Mouse (Mus musculus) lung, postnatal 36 days (tissue): ENCODE measurements around the gene Vps45.
A peak's percentile ranks its signal among the peaks of the same experiment; 100 is the strongest.
"Not testable (repeated sequence)": the region's sequence is repeated elsewhere in the genome, so short reads cannot be mapped to it uniquely, and the experiment has no call there.

Experiments
- DNase-seq: peaks from one replicate; pipeline ENCODE4 v3.0.0; 2022; ENCODE audit warnings: mixed read lengths

Vps45 gene

GRCm38 (mm10) chr3:95994975-95995801 lies 63.1 kb downstream of the Vps45 start:
- DNase-seq: no peak

- no peak for DNase-seq
Observed at GRCm38 (mm10) chr3:95994381-95994846, 63.9 kb downstream of the Vps45 start.

- DNase-seq: peak; percentile 53
Observed at GRCm38 (mm10) chr3:95993881-95994280, 64.4 kb downstream of the Vps45 start.

- DNase-seq: peak; percentile 59
Observed at GRCm38 (mm10) chr3:95992990-95993603, 65.2 kb downstream of the Vps45 start.

- no peak for DNase-seq
Observed at GRCm38 (mm10) chr3:95990413-95990941, 67.8 kb downstream of the Vps45 start.

- peak; percentile 70 for DNase-seq
Observed at GRCm38 (mm10) chr3:95988969-95989368, 69.3 kb downstream of the Vps45 start.

GRCm38 (mm10) chr3:95988138-95988537 lies 70.1 kb downstream of the Vps45 start:
- DNase-seq: no peak

- no peak for DNase-seq
Observed at GRCm38 (mm10) chr3:95987386-95988110, 70.7 kb downstream of the Vps45 start.

- no peak for DNase-seq
Observed at GRCm38 (mm10) chr3:95986984-95987383, 71.3 kb downstream of the Vps45 start.

- no peak for DNase-seq
Observed at GRCm38 (mm10) chr3:95986001-95986622, 72.2 kb downstream of the Vps45 start.

- DNase-seq: peak; percentile 66
Observed at GRCm38 (mm10) chr3:95985209-95986000, 72.9 kb downstream of the Vps45 start.

GRCm38 (mm10) chr3:95982129-95982528 lies 76.1 kb downstream of the Vps45 start:
- DNase-seq: no peak

- DNase-seq: no peak
Observed at GRCm38 (mm10) chr3:95980276-95980970, 77.8 kb downstream of the Vps45 start.

- DNase-seq: no peak
Observed at GRCm38 (mm10) chr3:95978265-95978664, 80.0 kb downstream of the Vps45 start.

GRCm38 (mm10) chr3:95977587-95977986 lies 80.7 kb downstream of the Vps45 start:
- not testable (repeated sequence) for DNase-seq

GRCm38 (mm10) chr3:95977079-95977478 lies 81.2 kb downstream of the Vps45 start:
- no peak for DNase-seq

GRCm38 (mm10) chr3:95972873-95973634 lies 85.2 kb downstream of the Vps45 start:
- no peak for DNase-seq

- DNase-seq: no peak
Observed at GRCm38 (mm10) chr3:95972251-95972872, 85.9 kb downstream of the Vps45 start.

GRCm38 (mm10) chr3:95970661-95971060 lies 87.6 kb downstream of the Vps45 start:
- DNase-seq: not testable (repeated sequence)

- no peak for DNase-seq
Observed at GRCm38 (mm10) chr3:95969277-95969676, 89.0 kb downstream of the Vps45 start.
